Mouse (Mus musculus) kidney, adult 8-10 months (tissue): Measurements from ENCODE around the gene Prrc2a.

Source experiments
- DNase-seq, 2 experiments: peaks; one replicate each; pipeline ENCODE4 v3.0.0; 2022

Gene Prrc2a

DNA sequence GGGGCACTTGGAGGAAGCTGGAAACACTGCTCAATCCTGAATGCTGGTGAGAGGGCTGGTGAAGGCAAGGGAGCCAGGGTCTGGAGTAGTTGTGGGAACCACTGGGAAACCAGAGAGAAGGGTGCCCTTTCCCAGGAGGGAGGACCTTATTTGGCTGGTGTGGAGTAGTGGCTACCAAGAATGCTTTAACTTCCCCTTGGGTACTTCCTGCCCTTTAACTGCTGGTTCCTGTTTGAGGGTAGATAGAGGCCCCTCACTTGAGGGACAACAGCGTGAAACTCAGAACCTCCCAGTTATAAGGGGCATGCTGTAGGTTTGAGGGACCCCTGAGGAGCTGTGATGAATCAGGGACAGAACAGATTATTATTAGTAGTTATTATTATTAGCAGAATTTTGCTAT lies 24.5 kb upstream of the Prrc2a start:
- no peak for DNase-seq

DNA sequence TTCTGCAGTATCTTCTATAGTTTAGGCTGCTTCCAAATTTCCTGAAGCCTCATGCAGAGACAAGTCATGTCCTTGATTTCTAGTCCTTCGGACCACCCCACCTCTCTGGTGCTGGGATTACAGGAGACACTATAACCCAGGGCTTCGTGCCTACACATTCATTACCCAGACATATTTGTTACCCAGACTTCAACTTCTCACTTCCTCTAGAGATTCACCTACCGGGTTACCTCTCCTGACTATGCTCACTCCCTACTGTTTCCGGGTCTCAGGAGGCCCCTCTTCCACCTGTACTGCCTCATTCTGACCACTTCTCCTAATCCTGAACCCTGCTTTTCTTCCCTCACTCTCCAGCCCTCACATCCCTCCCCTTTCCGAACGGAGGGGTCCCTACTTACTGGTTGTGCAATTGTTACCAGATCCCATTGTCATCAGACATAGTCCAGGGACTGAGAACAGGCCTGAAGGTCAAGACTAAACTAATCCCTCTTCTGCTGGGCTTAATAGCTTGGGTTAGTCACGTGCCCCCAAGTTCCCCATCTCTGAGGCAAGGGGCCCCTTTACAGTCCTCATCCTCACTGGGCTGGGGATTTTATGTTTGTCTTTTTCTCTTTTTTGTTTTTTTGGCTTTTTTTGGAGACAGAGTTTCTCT lies 23.4 kb upstream of the Prrc2a start, which contains the start of gene Lst1:
Gene Lst1 (minus strand): TSS at position 481 of the 652 bp plus-strand sequence.
- DNase-seq = no peak

DNA sequence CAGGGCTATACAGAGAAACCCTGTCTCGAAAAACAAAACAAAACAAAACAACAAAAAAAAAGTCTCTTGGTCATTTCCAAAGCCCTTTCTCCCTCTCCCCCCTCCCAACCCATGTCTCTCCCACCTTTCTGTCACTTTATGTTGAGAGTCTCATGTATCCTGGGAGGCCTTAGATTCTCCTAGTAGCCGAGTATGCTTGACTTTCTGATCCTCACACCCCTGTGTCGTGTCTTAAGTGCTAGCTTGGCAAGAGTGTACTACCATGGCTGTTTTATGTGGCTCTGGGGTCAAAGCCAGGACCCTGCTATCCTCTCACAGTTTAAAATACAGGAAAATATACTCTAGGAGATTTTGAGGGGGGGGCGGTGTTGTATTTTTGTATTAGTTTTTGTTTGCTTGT lies 22.6 kb upstream of the Prrc2a start:
- DNase-seq = no peak

DNA sequence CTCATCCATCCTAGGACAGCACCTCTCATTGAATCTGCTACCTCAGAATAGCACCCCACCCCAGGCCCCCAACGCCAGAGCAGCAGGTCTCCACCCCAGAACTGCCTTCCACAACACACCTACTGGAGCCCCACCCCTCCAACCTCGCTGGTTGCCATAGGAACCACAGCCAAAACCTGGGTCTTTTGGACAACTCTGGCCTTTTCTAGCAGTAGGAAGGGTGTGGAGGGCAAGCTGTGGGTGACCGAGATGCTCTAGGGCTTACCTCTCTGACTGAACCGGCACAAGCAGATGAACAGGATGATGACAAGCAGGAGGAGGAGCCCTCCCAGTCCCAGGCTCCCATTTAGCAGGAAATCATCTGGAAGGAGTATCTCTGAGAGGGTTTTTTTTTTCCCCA lies 22.0 kb upstream of the Prrc2a start:
- no peak for DNase-seq

DNA sequence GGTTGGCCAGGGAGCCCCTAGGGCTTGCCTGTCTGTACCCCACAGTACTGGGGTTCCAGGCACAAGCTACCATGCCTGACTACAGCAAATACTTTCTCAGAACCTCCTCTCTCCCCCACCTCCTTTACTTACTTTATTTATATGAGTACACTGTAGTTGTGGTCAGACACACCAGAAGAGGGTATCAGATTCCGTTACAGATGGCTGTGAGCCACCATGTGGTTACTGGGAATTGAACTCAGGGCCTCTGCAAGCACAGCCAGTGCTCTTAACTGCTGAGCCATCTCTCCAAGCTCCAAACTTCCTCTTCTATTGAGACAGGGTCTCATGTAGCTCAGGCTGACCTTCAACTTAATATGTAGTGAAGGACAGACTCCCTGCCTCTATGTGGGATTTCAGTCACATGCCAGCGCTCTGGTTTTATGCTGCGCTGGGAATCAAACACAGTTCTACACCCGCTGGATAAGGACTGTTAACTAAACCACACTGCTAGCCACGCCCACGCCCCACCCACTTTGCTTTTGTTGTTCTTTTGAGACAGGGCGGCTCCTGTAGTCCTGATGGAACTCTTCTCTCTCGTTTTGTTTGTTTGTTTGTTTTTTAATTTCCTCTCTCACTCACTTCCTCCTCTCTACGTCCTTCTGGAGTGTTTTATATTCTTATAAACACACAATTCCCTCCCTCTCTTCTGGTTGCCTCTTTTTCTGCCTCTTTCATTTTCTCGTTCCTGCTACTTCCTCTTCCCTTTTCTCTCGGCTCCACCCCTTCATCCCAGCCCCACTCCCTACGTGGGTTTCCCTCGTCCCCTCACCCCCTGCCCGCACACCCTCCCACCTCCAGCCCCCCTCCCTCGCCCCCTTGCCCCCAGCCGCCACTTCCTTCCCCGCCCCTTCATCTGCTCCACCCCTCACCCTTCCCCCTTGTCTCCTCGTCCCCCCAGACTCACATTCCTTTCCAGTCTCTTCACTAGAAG lies 21.2 kb upstream of the Prrc2a start:
- DNase-seq = peak; percentile 44 to 68

DNA sequence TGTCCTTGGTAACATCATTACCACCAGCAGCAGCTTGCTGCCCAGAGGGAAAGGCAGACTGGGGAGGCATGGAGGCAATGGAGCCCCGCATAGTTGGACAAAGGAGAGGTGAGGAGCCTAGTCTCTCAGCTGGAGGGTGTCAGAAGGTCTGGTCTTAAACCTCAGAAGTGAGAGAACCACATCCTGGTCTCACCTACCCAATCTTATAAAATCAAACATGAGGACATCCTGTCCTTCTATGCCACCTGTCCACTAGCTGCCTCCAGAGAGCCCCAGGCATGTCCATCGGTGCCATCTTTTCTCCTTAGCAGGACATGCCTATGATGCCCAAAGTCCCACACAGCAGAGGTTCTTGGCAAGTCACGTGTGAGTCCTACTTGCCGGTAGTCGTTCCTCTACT lies 15.4 kb upstream of the Prrc2a start:
- DNase-seq = no peak

GRCm38 (mm10) chr17:35178528-35178927 lies 13.8 kb upstream of the Prrc2a start:
- DNase-seq = peak; percentile 62 to 79

DNA sequence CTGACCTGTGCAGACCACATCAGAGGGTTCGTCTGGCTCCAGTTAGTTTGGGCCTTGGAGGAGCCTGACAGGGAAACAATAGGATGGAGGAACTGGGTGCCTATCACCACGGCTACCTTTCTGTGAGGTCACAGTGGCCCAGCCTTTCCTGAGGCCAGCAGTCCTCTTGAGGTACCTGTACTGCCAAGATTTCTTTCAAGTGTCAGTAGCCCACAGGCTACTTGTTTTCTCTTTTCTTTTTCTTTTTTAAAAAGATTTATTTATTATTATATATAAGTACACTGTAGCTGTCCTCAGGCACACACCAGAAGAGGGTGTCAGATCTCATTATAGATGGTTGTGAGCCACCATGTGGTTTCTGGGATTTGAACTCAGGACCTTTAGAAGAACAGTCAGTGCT lies 11.3 kb upstream of the Prrc2a start, which contains the start of gene Aif1:
Gene Aif1 (minus strand): TSS at position 101 of the 400 bp plus-strand sequence.
- no peak for DNase-seq

GRCm38 (mm10) chr17:35175382-35175781 lies 10.7 kb upstream of the Prrc2a start:
- DNase-seq = no peak

GRCm38 (mm10) chr17:35174201-35174977 lies 9.7 kb upstream of the Prrc2a start:
- DNase-seq = no peak

DNA sequence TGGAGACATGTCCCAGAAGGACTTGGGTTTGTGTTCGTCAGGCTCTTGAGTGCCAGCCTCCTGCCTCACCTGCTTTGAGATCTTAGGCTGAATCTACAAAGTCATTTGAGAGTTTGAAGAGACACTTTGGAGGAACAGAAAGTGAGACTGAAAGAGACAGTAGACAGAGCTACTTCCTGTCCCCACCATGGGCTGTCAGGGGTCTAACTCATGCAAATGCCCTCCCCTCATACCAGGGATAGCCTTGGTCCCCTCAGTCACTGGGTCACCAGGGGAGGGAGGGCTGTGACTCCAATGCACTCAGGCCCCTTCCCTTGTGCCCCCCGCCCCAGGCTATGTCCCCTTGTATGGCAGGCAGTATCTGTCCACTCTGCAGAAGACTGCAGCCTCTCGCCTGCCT lies 8.6 kb upstream of the Prrc2a start:
- no peak for DNase-seq

GRCm38 (mm10) chr17:35172445-35173234 lies 7.9 kb upstream of the Prrc2a start:
- DNase-seq = no peak

DNA sequence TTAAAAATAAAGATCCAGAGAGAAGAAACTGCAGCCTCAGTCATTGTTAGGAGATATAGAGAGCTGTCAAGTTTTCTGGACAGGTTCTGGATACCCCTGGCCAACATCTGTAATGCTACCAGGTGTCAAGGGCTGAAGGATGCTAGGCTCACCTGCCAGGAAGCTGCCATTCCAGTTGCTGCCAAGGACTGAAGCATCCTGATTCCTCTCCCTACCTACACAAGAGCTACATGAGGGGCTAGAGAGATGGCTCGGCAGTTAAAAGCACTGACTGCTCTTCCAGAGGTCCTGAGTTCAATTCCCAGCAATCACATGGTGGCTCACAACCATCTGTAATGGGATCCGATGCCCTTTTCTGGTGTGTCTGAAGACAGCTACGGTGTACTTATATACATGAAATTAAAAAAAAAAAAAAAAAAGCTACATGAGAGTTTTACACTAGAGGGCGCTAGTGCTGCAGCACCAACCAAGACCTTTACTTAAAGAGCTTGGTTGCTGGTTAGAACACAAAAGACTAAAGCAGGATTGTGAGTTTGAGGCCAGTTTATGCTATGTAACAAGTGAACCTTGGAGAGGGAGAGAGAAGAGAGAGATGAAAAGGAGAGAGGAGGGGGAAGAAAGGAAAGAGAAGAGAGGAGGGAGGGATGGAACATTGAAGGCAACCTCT lies 4.0 kb upstream of the Prrc2a start:
- no peak for DNase-seq

GRCm38 (mm10) chr17:35167794-35168193 lies 3.1 kb upstream of the Prrc2a start:
- no peak for DNase-seq

GRCm38 (mm10) chr17:35166352-35167035 lies 1.8 kb upstream of the Prrc2a start:
- DNase-seq = peak; percentile 82

GRCm38 (mm10) chr17:35165451-35166155 lies 906 bp upstream of the Prrc2a start:
- DNase-seq = peak in 1 of 2 experiments; percentile 28

DNA sequence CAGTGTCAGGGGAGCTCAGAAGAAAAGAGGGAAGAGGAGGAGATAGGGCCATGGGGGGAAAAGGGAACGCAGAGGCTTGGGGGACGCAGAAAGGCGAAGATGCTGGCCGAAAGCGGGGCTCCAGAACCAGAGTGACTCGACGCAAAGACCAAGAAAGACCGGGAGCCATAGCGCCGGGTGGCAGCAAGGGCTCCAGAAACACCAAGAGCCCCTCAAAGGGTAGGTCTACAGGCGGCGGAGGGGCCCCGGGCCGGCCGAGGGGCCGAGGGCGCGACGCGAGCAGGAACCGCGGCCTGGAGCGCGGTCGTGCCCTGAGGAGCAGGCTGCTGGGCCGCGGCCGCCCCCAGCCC lies 504 bp downstream of the Prrc2a start:
- no peak for DNase-seq

DNA sequence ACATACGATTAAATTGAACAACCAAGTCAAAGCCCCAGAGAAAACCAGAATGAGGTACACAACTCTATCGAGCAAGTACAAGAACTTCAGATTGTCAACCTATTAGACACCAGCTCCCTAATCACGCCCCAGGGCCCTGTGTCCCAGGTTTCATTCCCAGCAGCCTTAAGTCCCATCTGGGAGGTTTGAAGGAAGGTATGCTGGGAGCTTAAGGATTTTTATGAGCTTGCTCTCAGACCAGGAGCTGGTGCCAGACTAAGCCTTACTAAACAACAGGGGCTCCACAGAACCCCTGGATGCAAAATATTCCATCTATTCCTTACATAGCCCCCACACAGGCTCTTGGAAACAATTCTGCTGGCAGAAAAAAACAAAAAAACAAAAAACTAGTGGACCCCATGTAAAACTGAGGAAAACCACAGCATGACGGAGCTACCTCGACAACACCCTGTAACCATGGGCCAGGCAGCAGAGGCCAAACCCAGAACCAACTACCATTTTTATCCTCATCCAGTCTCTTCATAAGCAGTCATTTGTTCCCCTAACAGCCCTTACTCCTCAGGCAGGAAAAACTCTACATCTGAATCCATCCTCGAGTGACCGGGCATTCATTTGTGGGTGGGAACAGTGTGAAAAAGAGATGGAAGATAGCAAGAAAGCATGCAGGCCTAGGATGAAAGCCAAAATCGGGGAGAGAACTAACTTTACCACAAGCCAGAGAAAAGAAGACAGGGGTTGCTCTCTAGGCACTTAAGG lies 1.2 kb downstream of the Prrc2a start:
- DNase-seq = peak in 1 of 2 experiments; percentile 28

GRCm38 (mm10) chr17:35162730-35163129 lies 2.0 kb downstream of the Prrc2a start:
- DNase-seq = peak; percentile 51 to 57

DNA sequence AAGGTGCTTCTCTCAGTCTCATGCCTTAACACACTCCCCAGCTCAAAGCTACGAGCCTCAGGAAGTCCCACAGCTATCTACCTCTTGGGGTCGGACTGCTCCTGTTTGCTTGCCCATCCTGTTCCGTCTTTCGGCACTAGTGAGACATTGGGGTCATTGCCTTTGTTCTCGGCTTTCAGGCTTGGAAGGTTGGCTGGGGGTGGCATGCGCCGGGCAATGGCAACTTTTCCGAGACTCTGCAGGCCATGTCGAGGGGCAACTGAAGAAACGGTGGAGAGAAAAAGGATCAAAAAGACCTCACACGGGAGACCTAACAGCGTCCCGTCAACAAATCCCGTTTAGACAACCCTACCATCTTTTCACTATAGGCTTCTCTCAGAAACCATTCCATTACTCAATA lies 2.6 kb downstream of the Prrc2a start:
- DNase-seq = no peak
